Mouse (Mus musculus): ENCODE data around the gene Kifc1.
A peak's percentile ranks its signal among the peaks of the same experiment; 100 is the strongest.

Gene Kifc1

DNA sequence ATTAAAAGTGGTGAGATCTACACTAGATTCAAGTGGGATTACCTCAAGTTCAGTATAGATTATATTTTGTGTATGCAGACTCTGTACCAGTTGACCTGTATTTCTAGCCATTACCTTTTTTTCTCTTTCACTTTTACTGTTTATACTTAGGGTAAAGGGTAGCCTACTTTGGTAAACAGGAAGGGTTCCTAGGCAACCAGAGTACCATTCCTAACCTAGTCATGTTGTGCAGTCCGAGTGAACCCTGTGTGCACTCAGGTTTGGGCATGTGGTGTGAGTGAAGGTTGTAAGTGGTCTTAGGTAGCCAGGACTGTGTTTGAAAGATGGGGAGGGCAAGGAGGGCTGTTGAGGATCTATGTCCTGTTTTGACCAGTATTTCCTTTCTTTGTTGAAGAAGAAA, 39.1 kb downstream of the Kifc1 start:
- DNase-seq (ENCODE audit: low read depth, low spot score), result no peak

DNA sequence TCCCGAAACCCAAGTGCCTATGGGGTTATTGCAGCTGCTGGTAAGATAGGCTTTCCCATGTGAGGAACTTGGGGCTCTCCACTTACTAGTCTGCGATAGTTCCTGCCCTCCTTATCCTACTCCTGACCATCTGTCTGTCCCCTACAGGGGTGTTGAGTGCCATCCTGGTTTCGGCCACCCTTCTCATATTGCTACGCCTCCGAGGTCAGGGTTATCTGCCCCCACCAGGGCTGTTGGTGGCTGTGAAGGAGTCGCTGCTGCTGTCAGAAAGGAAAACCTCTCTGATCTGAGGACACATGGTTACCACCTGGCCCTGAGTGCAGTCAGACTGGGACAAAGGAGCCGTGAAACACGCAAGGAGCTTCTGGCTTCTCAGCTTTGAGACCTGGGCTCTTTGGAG, 42.3 kb downstream of the Kifc1 start:
- no peak for DNase-seq (ENCODE audit: low read depth, low spot score)

DNA sequence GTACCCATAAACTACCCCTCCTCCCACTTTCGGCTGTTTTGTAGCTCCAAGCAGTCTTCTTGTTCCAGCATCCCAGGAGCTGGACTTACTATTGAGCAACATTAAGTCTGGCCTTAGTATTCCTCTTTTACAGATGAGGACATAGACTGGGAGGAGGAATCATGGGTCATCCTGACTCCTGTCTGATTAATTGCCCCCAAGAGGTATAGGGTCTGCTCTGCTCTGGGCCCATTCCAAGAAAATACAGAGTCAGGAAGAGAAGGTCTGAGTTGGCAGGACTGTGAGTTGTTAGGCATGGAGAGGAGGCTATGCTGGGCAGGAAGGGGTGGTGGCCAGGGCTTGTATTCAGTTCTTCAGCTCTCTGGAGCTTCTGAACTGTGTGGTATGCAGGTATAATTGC, 46.3 kb downstream of the Kifc1 start:
- DNase-seq (ENCODE audit: low read depth, low spot score), result no peak

DNA sequence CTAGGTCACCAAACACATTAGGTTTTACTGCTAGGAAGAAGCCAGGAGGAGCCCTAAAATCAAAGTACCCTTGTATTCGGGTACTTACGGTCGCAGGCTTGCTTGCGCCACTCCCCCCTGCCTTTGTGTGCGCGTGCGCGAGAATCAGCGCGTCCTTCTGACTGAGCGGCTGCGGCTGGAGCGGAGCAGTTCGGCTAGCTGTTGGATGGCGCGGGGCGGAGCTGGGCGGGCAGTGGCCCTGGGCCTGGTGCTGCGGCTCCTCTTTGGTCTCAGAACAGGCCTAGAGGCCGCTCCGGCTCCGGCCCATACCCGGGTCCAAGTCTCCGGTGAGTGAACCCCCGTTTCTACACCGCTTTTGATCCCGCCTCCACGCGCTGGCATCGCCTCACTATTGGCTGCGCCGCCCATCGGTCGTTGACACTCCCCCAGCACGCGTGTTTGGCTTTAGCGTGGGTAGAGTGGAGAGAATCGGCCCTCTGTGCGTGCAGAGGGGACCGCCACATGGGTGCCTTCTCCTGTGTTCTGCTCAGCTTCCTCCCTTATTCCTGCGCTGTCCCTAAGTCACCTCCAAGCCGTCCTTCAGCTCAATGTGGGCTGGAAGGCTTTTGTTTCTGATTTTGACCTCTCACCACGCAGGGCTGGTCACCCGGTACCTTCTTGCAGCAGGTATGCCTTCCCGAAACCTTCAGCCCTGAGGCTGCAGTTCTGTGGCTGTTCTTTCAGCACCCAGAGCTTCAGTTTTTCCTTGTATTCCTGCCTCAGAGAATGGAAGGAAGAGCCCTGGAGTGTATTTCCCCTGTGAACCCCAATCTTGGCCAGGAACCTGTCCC, 47.3 kb downstream of the Kifc1 start, which contains the start of gene Cd320:
TSS of gene Cd320 (plus strand) at position 126 of the 830 bp plus-strand sequence.
- peak; percentile 84 for DNase-seq (ENCODE audit: low read depth, low spot score)

DNA sequence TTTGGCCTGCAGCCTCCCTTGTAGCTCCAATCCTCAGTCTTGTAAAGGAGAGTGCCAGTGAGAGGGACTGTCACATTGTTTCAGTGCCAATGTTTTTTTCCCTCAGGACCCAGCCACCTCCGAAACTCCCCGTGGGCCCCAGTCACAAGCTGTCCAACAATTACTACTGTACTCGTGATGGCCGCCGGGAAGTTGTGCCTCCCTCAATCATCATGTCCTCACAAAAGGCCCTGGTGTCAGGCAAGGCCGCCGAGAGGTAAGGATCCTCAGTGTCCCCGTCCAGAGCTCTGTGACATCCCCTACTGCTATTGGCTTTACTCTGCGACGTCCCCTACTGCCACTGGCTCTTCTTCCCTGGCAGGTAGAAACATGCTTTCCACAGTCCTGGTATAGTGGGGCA, 60.9 kb downstream of the Kifc1 start:
- no peak for DNase-seq (ENCODE audit: low read depth, low spot score)

DNA sequence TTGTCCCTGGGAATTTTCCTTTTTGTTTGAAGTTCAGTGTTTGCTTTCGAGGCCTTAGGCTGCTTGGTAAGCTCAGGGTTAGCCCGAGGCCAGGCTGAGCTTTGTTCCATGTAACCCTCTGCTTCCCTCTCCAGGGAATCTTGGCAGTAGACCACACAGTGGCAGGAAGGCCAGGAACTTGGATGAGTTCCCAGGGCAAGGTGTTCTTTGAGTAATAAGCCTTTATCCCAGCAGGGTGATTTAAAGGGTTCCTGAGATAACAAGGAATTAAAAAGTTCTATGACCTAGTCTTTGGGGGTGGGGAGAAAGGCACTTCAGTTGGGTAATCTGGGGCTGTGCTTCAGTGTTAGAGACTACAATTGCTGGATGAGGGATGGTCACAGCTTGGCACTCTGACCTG, 61.6 kb downstream of the Kifc1 start:
- DNase-seq (ENCODE audit: low read depth, low spot score), result no peak

DNA sequence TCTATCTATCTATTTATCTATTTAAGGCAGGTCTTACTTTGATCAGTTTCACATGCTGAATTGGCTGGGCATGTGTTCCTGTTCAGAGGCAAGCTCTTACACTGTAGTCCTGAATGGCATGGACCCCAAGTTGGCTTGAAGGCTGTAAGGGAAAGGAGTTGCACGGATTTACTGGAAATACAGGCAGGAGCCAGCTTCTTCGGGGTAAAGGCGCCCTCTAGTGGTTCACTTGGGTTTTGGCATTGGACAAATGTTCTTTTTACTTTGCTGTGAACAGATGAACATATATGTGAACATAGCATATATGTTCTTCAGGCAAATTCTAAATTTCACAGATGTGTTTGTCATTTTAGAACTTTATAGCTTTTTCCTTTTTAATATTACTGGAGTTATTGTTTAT, 63.6 kb downstream of the Kifc1 start:
- no peak for DNase-seq (ENCODE audit: low read depth, low spot score)
